Mouse (Mus musculus): ENCODE results near the gene Tmem189.
A peak's percentile ranks its signal among the peaks of the same experiment; 100 is the strongest.

DNA sequence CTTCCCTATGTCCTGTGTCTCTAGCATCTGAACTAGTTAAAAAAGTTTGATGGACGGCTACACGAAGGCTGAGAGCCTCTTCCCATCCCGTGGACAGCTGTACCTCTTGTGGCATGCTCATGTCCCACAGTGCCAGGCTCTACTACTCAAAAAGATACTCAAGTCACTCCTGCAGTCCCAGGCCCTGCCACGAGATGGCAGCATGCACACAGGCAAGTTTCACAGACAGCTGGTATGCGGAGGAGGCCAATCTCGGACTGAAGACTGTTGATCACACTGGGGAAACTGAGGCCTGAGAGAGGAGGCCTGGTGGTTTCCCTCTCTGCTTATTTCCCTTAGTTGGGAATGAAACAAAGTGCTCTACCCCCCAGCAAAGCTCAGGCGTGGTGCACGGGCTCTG, 4.5 kb downstream of the Tmem189 start:
- TF ChIP-seq MAZ (IDR thresholded peaks at IDR 0.05; ENCODE audit: low read depth, low read length), result peak; percentile 53; the same call in 1 of the 2 replicates
- TF ChIP-seq EP300 (IDR thresholded peaks at IDR 0.05; ENCODE audit: low read depth in 1 of 2, low read length in 2 of 2), result no peak
- peak; percentile 98 to 99 (median 98) for TF ChIP-seq CTCF (IDR thresholded peaks at IDR 0.05 in 2 of 3, conservative IDR thresholded peaks at IDR 0.05 in 1 of 3; ENCODE audit: control insufficient read depth in 1 of 3, insufficient read depth in 1 of 3, low read depth in 2 of 3, low read length in 3 of 3, poor library complexity in 1 of 3, severe bottlenecking in 1 of 3)
- no peak for TF ChIP-seq TBP (IDR thresholded peaks at IDR 0.05; ENCODE audit: low read depth, low read length)
- TF ChIP-seq ELF1 (IDR thresholded peaks at IDR 0.05; ENCODE audit: low read depth, low read length), result no peak
- no peak for TF ChIP-seq POLR2A (IDR thresholded peaks at IDR 0.05; ENCODE audit: control insufficient read depth in 1 of 2, insufficient read depth in 1 of 2, low read depth in 1 of 2, low read length in 2 of 2, poor library complexity in 1 of 2)
- TF ChIP-seq ZC3H11A (IDR thresholded peaks at IDR 0.05; ENCODE audit: low read depth, low read length), result peak; percentile 96
- TF ChIP-seq NRF1 (IDR thresholded peaks at IDR 0.05; ENCODE audit: insufficient read depth, low read depth, low read length, poor library complexity, severe bottlenecking), result 0 out of 2 replicates have a peak, but pooled peaks have one; percentile 21
- TF ChIP-seq MYC (IDR thresholded peaks at IDR 0.05; ENCODE audit: low read depth, low read length), result 0 out of 2 replicates have a peak, but pooled peaks have one; percentile 24
- no peak for TF ChIP-seq ETS1 (IDR thresholded peaks at IDR 0.05; ENCODE audit: low read depth, low read length)
- no peak for TF ChIP-seq GABPA (IDR thresholded peaks at IDR 0.05; ENCODE audit: low read depth, low read length)
- no peak for TF ChIP-seq POLR2AphosphoS5 (IDR thresholded peaks at IDR 0.05; ENCODE audit: borderline replicate concordance, low read depth, low read length)
- no peak for TF ChIP-seq MEF2A (IDR thresholded peaks at IDR 0.05; ENCODE audit: extremely low read depth, insufficient replicate concordance, low read depth, low read length, poor library complexity, severe bottlenecking)
- TF ChIP-seq CHD2 (IDR thresholded peaks at IDR 0.05; ENCODE audit: low read length), result no peak

Measured in MEL (cell line).